Mouse (Mus musculus) lung, postnatal 0 days (tissue): ENCODE measurements around the gene Fut11.

Experiments used
- CTCF ChIP-seq: IDR thresholded peaks from 2 replicates; pipeline ENCODE4 v1.5.1; 2016; ENCODE audit warnings: antibody characterized with exemption, mild to moderate bottlenecking
- EP300 ChIP-seq: IDR thresholded peaks from 2 replicates; pipeline ENCODE4 v1.6.1; 2016; ENCODE audit warnings: antibody characterized with exemption, mild to moderate bottlenecking, control low read depth

DNA sequence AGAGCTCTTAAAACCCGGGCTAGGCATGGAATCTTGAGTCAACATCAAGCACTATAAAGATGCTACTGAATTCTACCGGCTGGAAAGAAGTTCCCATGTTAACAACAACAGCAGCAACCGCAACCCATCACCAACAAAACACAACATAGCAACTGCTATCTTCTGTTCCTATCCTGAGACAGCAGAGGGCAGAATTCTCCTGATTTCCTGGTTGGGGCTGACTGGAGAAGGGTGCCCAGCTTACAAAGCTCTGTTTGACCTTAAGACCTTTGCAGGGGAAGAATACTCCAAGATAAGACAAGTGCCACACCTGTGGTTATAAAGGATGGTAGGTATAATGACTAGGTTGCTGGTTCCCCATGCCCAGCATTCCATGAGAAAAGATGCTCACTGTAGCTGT is 52.2 kb downstream of the Fut11 start:
- TF ChIP-seq EP300: no peak
- peak; percentile 43 for TF ChIP-seq CTCF
